Mouse (Mus musculus) kidney, adult 8-10 months (tissue): ENCODE data around the gene Pcnx2.

ENCODE experiments used
- DNase-seq, 2 experiments: peaks; one replicate each; pipeline ENCODE4 v3.0.0; 2022

Pcnx2 gene

GRCm38 (mm10) chr8:125818796-125819195 is 79.3 kb downstream of the Pcnx2 start:
- no peak for DNase-seq

GRCm38 (mm10) chr8:125816742-125817141 is 81.4 kb downstream of the Pcnx2 start:
- no peak for DNase-seq

- no peak for DNase-seq
Observed at GRCm38 (mm10) chr8:125808826-125809225, 89.3 kb downstream of the Pcnx2 start.

GRCm38 (mm10) chr8:125807905-125808310 is 90.2 kb downstream of the Pcnx2 start:
- no peak for DNase-seq

GRCm38 (mm10) chr8:125806459-125806858 is 91.7 kb downstream of the Pcnx2 start:
- DNase-seq, result no peak

- DNase-seq, result no peak
Observed at GRCm38 (mm10) chr8:125796970-125797369, 101.1 kb downstream of the Pcnx2 start.

- DNase-seq, result no peak
Observed at GRCm38 (mm10) chr8:125795341-125795740, 102.8 kb downstream of the Pcnx2 start.

- DNase-seq, result no peak
Observed at GRCm38 (mm10) chr8:125792816-125793455, 105.2 kb downstream of the Pcnx2 start.

GRCm38 (mm10) chr8:125786886-125787285 is 111.2 kb downstream of the Pcnx2 start:
- DNase-seq, result no peak

- no peak for DNase-seq
Observed at GRCm38 (mm10) chr8:125782161-125782560, 116.0 kb downstream of the Pcnx2 start.

- no peak for DNase-seq
Observed at GRCm38 (mm10) chr8:125779656-125780055, 118.5 kb downstream of the Pcnx2 start.

GRCm38 (mm10) chr8:125778919-125779318 is 119.2 kb downstream of the Pcnx2 start:
- no peak for DNase-seq

- no peak for DNase-seq
Observed at GRCm38 (mm10) chr8:125777478-125778164, 120.5 kb downstream of the Pcnx2 start.

GRCm38 (mm10) chr8:125776800-125777199 is 121.3 kb downstream of the Pcnx2 start:
- no peak for DNase-seq

- DNase-seq, result no peak
Observed at GRCm38 (mm10) chr8:125776314-125776713, 121.8 kb downstream of the Pcnx2 start.

- no peak for DNase-seq
Observed at GRCm38 (mm10) chr8:125775031-125775430, 123.1 kb downstream of the Pcnx2 start.

- no peak for DNase-seq
Observed at GRCm38 (mm10) chr8:125773281-125773803, 124.8 kb downstream of the Pcnx2 start.

- no peak for DNase-seq
Observed at GRCm38 (mm10) chr8:125772300-125772699, 125.8 kb downstream of the Pcnx2 start.

- DNase-seq, result no peak
Observed at GRCm38 (mm10) chr8:125768079-125768478, 130.0 kb downstream of the Pcnx2 start.

- DNase-seq, result no peak
Observed at GRCm38 (mm10) chr8:125763066-125763786, 134.9 kb downstream of the Pcnx2 start.

GRCm38 (mm10) chr8:125759022-125759421 is 139.1 kb downstream of the Pcnx2 start:
- peak in 1 of 2 experiments; percentile 34 for DNase-seq

GRCm38 (mm10) chr8:125757106-125757496 is 141.0 kb downstream of the Pcnx2 start:
- no peak for DNase-seq

GRCm38 (mm10) chr8:125756391-125757105 is 141.6 kb downstream of the Pcnx2 start:
- no peak for DNase-seq
